Mouse (Mus musculus): ENCODE data around the gene 4930524J08Rik. TPM values are rescaled to one million over a fixed set of nuclear protein-coding genes. Genes with fewer than 3 reads are reported as not detected.
A peak's percentile ranks its signal among the peaks of the same experiment; 100 is the strongest.

4930524J08Rik gene
- 3.2 and 3.5 TPM in 2 replicates for polyA plus RNA-seq (2016; fragmentation: Nextera tagmentation; extraction: Ambion mirVana)

- Histone ChIP-seq H3K4me1 (peaks cover 25% of the 10 kb centered on the region), H3K27me3 (no peaks in the 10 kb centered on the region), H3K9ac (replicated peaks) (peak within 1 kb of the TSS; percentile 99), H3K36me3 (no peaks in the 10 kb centered on the region), H3K4me3 (peak within 1 kb of the TSS; percentile 98), H3K4me2 (replicated peaks) (peak within 1 kb of the TSS; percentile 76), H3K9me3 (no peaks in the 10 kb centered on the region), H3K27ac (replicated peaks) (peak within 1 kb of the TSS; percentile 99)
- under 1% methylated on average over 95 of the region's 97 CpGs for WGBS
- peak; percentile 98 for ATAC-seq (ENCODE audit: low FRiP score, low read depth)
Observed at GRCm38 (mm10) chr5:99978699-99979442, at the start of gene 4930524J08Rik, which contains the start of gene Hnrnpd. TSS of gene 4930524J08Rik (plus strand) at chr5:99979061. TSS of gene Hnrnpd (minus strand) at chr5:99978938.

- Histone ChIP-seq H3K27ac (replicated peaks) (no peak overlapping the region), H3K4me3 (no peak overlapping the region), H3K36me3 (no peaks in the 10 kb centered on the region), H3K9ac (replicated peaks) (no peak overlapping the region), H3K4me1 (no peaks in the 10 kb centered on the region), H3K9me3 (no peaks in the 10 kb centered on the region), H3K27me3 (no peaks in the 10 kb centered on the region), H3K4me2 (replicated peaks) (no peak overlapping the region)
- ATAC-seq (ENCODE audit: low FRiP score, low read depth): no peak
- 91% methylated on average over 6 of the region's 6 CpGs for WGBS
Observed at GRCm38 (mm10) chr5:99931910-99932309, 47.0 kb upstream of the 4930524J08Rik start.

GRCm38 (mm10) chr5:99939440-99939839 lies 39.4 kb upstream of the 4930524J08Rik start:
- no peak overlapping the region for H3K4me2 ChIP-seq (replicated peaks)
- no peaks in the 10 kb centered on the region for H3K36me3 ChIP-seq
- peaks cover 3% of the 10 kb centered on the region; the same call in 1 of the 2 replicates for H3K4me1 ChIP-seq
- H3K27ac ChIP-seq (replicated peaks): no peak overlapping the region
- 81% methylated on average over 3 of the region's 3 CpGs for WGBS
- no peaks in the 10 kb centered on the region for H3K27me3 ChIP-seq
- H3K4me3 ChIP-seq: no peak overlapping the region
- ATAC-seq (ENCODE audit: low FRiP score, low read depth): no peak
- H3K9ac ChIP-seq (replicated peaks): no peak overlapping the region
- H3K9me3 ChIP-seq: 0 out of 2 replicates have a peak, but pooled peaks cover 5% of the 10 kb centered on the region

GRCm38 (mm10) chr5:99941273-99941672 lies 37.6 kb upstream of the 4930524J08Rik start:
- 0 out of 2 replicates have a peak, but pooled peaks cover 9% of the 10 kb centered on the region for H3K36me3 ChIP-seq
- H3K9me3 ChIP-seq: peaks cover 13% of the 10 kb centered on the region; the same call in 1 of the 2 replicates
- no peak for ATAC-seq (ENCODE audit: low FRiP score, low read depth)
- H3K4me3 ChIP-seq: no peak overlapping the region
- no peak overlapping the region for H3K4me2 ChIP-seq (replicated peaks)
- 86% methylated on average over 10 of the region's 10 CpGs for WGBS
- H3K27ac ChIP-seq (replicated peaks): no peak overlapping the region
- H3K27me3 ChIP-seq: no peaks in the 10 kb centered on the region
- no peak overlapping the region for H3K9ac ChIP-seq (replicated peaks)
- peaks cover 3% of the 10 kb centered on the region; the same call in 1 of the 2 replicates for H3K4me1 ChIP-seq

GRCm38 (mm10) chr5:99941776-99942502 lies 36.9 kb upstream of the 4930524J08Rik start:
- ATAC-seq (ENCODE audit: low FRiP score, low read depth): no peak
- 43% methylated on average over 10 of the region's 10 CpGs for WGBS

GRCm38 (mm10) chr5:99952513-99952912 lies 26.3 kb upstream of the 4930524J08Rik start:
- peaks cover 13% of the 10 kb centered on the region for H3K4me1 ChIP-seq

More at GRCm38 (mm10) chr5:99941776-99942502, 36.9 kb upstream of the 4930524J08Rik start:
- no peak overlapping the region for H3K4me2 ChIP-seq (replicated peaks)
- no peak overlapping the region for H3K9ac ChIP-seq (replicated peaks)
- peaks cover 13% of the 10 kb centered on the region; the same call in 1 of the 2 replicates for H3K9me3 ChIP-seq
- no peaks in the 10 kb centered on the region for H3K27me3 ChIP-seq
- no peak overlapping the region for H3K27ac ChIP-seq (replicated peaks)
- no peak overlapping the region for H3K4me3 ChIP-seq
- H3K36me3 ChIP-seq: 0 out of 2 replicates have a peak, but pooled peaks cover 9% of the 10 kb centered on the region
- H3K4me1 ChIP-seq: peaks cover 3% of the 10 kb centered on the region; the same call in 1 of the 2 replicates

GRCm38 (mm10) chr5:99953883-99954282 lies 25.0 kb upstream of the 4930524J08Rik start:
- Histone ChIP-seq H3K27me3 (no peaks in the 10 kb centered on the region), H3K4me1 (peaks cover 13% of the 10 kb centered on the region), H3K9ac (replicated peaks) (no peak overlapping the region), H3K9me3 (no peaks in the 10 kb centered on the region), H3K36me3 (peaks cover 18% of the 10 kb centered on the region), H3K27ac (replicated peaks) (peak overlapping the region; percentile 62), H3K4me2 (replicated peaks) (no peak overlapping the region), H3K4me3 (no peak overlapping the region)
- peak; percentile 77; the same call in 1 of the 2 replicates for ATAC-seq (ENCODE audit: low FRiP score, low read depth)
- WGBS: 10% methylated on average over 1 of the region's 1 CpGs

More at GRCm38 (mm10) chr5:99952513-99952912, 26.3 kb upstream of the 4930524J08Rik start:
- ATAC-seq (ENCODE audit: low FRiP score, low read depth): 0 out of 2 replicates have a peak, but pooled peaks have one; percentile 21
- WGBS: 92% methylated on average over 5 of the region's 5 CpGs
- H3K27ac ChIP-seq (replicated peaks): no peak overlapping the region
- no peaks in the 10 kb centered on the region for H3K9me3 ChIP-seq
- H3K27me3 ChIP-seq: no peaks in the 10 kb centered on the region
- H3K36me3 ChIP-seq: peaks cover 11% of the 10 kb centered on the region
- no peak overlapping the region for H3K4me3 ChIP-seq
- no peak overlapping the region for H3K4me2 ChIP-seq (replicated peaks)
- H3K9ac ChIP-seq (replicated peaks): no peak overlapping the region

- H3K9me3 ChIP-seq: no peaks in the 10 kb centered on the region
- H3K4me3 ChIP-seq: no peak overlapping the region
- ATAC-seq (ENCODE audit: low FRiP score, low read depth): no peak
- no peaks in the 10 kb centered on the region for H3K27me3 ChIP-seq
- H3K4me1 ChIP-seq: peaks cover 10% of the 10 kb centered on the region
- 91% methylated on average over 1 of the region's 1 CpGs for WGBS
- peaks cover 47% of the 10 kb centered on the region for H3K36me3 ChIP-seq
- H3K4me2 ChIP-seq (replicated peaks): no peak overlapping the region
- no peak overlapping the region for H3K27ac ChIP-seq (replicated peaks)
- H3K9ac ChIP-seq (replicated peaks): no peak overlapping the region
Observed at GRCm38 (mm10) chr5:99958666-99959065, 20.2 kb upstream of the 4930524J08Rik start.

- Histone ChIP-seq H3K36me3 (peaks cover 54% of the 10 kb centered on the region), H3K9ac (replicated peaks) (no peak overlapping the region), H3K4me2 (replicated peaks) (no peak overlapping the region), H3K9me3 (no peaks in the 10 kb centered on the region), H3K4me1 (peaks cover 5% of the 10 kb centered on the region), H3K27ac (replicated peaks) (no peak overlapping the region), H3K4me3 (no peak overlapping the region), H3K27me3 (no peaks in the 10 kb centered on the region)
- WGBS: 85% methylated on average over 2 of the region's 2 CpGs
- ATAC-seq (ENCODE audit: low FRiP score, low read depth): no peak
Observed at GRCm38 (mm10) chr5:99959236-99959936, 19.5 kb upstream of the 4930524J08Rik start.

GRCm38 (mm10) chr5:99959960-99960359 lies 18.9 kb upstream of the 4930524J08Rik start:
- Histone ChIP-seq H3K4me3 (no peak overlapping the region), H3K4me2 (replicated peaks) (no peak overlapping the region), H3K36me3 (peaks cover 60% of the 10 kb centered on the region), H3K4me1 (no peaks in the 10 kb centered on the region), H3K27ac (replicated peaks) (no peak overlapping the region), H3K9ac (replicated peaks) (no peak overlapping the region), H3K9me3 (no peaks in the 10 kb centered on the region), H3K27me3 (no peaks in the 10 kb centered on the region)
- 92% methylated on average over 2 of the region's 2 CpGs for WGBS
- ATAC-seq (ENCODE audit: low FRiP score, low read depth): no peak

- H3K27ac ChIP-seq (replicated peaks): no peak overlapping the region
- no peak overlapping the region for H3K9ac ChIP-seq (replicated peaks)
- H3K4me1 ChIP-seq: peaks cover 29% of the 10 kb centered on the region
- H3K27me3 ChIP-seq: no peaks in the 10 kb centered on the region
- no peak overlapping the region for H3K4me3 ChIP-seq
- 26% methylated on average over 2 of the region's 2 CpGs for WGBS
- 0 out of 2 replicates have a peak overlapping the region, but pooled peaks have one; percentile 76 for H3K4me2 ChIP-seq (replicated peaks)
- H3K9me3 ChIP-seq: no peaks in the 10 kb centered on the region
- no peak for ATAC-seq (ENCODE audit: low FRiP score, low read depth)
- H3K36me3 ChIP-seq: peaks cover 12% of the 10 kb centered on the region
Observed at GRCm38 (mm10) chr5:99973941-99974340, 4.9 kb upstream of the 4930524J08Rik start.
